Mouse (Mus musculus) ovary, adult 2 months (tissue): ENCODE results near the gene Gm42421. TPM values are rescaled to one million over a fixed set of nuclear protein-coding genes. Genes with fewer than 3 reads are reported as not detected.

Experiments
- polyA plus RNA-seq: library from polyadenylated mRNA; depleted of rRNA; stranded (reverse); fragments of >200 nt; gene quantifications from 2 replicates; pipeline ENCODE4 v1.2.3, GENCODE M21; 2012; rRNA removed

The Gm42421 gene
- not detected in 2 replicates for polyA plus RNA-seq

GRCm38 (mm10) chr5:143927875-143928274, at the start of gene Gm42421:
Gene Gm42421 (plus strand): TSS chr5:143928175.

GRCm38 (mm10) chr5:143897635-143898330, 30.2 kb upstream of the Gm42421 start, which contains the start of gene Ankrd61:
Gene Ankrd61 (minus strand): TSS chr5:143897685.

GRCm38 (mm10) chr5:143909417-143910400, 18.3 kb upstream of the Gm42421 start, which contains the start of the genes Aimp2 and Pms2:
Gene Aimp2 (minus strand): TSS chr5:143909847.
Gene Pms2 (plus strand): TSS chr5:143909964.

GRCm38 (mm10) chr5:143932831-143933230, 4.9 kb downstream of the Gm42421 start, which contains the start of gene Rsph10b:
Gene Rsph10b (plus strand): TSS chr5:143933035.

Other genes starting within 250 kb of the Gm42421 start
- gene Usp42, start 195.9 kb upstream of the Gm42421 start, polyA plus RNA-seq, result 10.1 and 10.8 TPM in 2 replicates
- 16.6 and 22.9 TPM in 2 replicates for gene Eif2ak1, start 110.4 kb upstream of the Gm42421 start, polyA plus RNA-seq
- gene Ankrd61, start 30.5 kb upstream of the Gm42421 start, polyA plus RNA-seq, result 0.08 and 0.10 TPM in 2 replicates
- 45.9 and 51.8 TPM in 2 replicates for gene Aimp2, start 18.3 kb upstream of the Gm42421 start, polyA plus RNA-seq
- gene Pms2, start 18.2 kb upstream of the Gm42421 start, polyA plus RNA-seq, result 1.8 and 2.9 TPM in 2 replicates
- gene Rsph10b, start 4.9 kb downstream of the Gm42421 start, polyA plus RNA-seq, result 1.4 and 2.6 TPM in 2 replicates
- gene Ccz1, start 86.7 kb downstream of the Gm42421 start, polyA plus RNA-seq, result 3.9 and 4.2 TPM in 2 replicates
- gene Ocm, start 98.5 kb downstream of the Gm42421 start, polyA plus RNA-seq, result not detected in 2 replicates
- gene Lmtk2, start 172.3 kb downstream of the Gm42421 start, polyA plus RNA-seq, result 12.9 and 15.2 TPM in 2 replicates